9 mouse cellular contexts compared by ENCODE assay signal in the genomic region with DNA sequence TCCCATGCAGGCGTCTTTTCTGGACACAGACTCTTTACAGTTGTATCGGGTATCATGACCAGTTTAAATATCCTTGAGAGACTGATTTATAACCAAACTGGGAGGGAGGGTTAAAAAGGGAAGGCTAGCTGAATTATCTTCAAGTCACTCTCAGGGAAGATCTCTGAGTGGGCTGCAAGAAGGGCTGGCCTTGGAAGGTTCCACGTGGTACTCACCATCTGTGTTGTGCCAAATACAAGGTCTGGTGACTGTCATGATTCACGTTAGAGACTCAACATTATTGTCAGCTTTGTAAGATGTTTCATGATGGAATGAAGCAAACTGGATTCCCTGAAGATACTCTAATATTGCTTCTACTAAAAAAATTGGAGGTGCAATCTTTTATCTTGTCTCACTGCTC.
"Had no signal": no experiment of that assay in that cellular context is flagged by ENCODE, and none has a peak within 500 bp of the region (broad histone marks: within the 10 kb centered on the region; RNA-seq: fewer than 3 reads in every experiment).

No protein-coding gene starts in this region.

- DNase-seq: kidney, adult 8-10 months; kidney, postnatal 14 days; kidney, postnatal 4 days; left cerebral cortex, postnatal 4 days; liver, postnatal 0 days; lung, embryonic 14.5 days; right cerebral cortex, postnatal 25 days; spleen, adult 18-20 months; thymus, postnatal 36 days had no signal
